Mouse (Mus musculus) 416B (cell line): Measurements from ENCODE around the gene 1110002E22Rik.

Experiments
- DNase-seq: peaks from one replicate; pipeline ENCODE4 v3.0.0; 2011; ENCODE audit warnings: low read depth

1110002E22Rik gene

DNA sequence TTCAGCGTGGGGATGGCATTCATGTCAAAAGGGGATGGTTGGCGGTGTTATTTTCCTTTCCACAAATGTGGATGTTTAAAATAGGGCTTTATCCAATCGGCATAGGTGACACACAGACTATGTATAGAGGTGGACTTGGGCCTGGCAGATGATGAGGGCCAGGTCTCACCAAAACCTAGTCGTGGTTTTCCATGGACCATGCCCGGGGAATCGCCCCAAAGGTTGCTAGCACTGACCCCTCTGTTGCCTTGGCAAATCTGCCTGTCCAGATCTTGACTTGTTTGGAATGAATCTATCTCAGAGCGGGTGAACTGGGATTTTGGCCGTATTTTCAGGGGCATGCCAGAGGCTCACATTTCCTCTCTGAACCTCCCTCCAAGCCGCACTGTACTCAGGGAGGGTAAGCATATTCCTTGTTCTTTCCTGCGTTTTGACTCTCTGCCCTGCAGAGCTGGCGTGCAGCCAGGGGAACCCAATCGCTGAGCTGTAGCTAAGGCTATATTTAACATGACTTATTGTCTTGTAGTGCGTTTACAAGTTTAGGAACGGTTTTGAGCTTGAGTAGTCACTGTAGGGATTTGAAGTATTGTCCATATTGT, 1.0 kb upstream of the 1110002E22Rik start:
- DNase-seq: peak; percentile 53

DNA sequence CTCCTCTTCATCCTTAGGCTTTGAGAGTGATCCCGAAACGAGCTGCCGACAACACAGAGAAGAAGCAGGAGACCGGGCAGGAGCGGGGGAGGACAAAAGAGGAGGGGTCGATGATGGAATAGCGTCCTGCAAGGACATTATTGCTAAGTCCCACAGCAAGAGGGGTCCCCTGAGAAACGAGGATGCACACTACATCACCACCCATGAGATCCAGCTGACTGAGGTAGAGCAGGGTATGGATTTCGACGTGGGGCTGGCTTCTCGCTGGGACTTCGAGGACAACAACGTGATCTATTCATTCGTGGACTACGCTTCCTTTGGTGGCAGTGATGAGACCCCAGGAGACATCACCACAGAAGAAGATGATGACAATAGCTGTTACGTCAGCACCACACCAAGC, 1.1 kb downstream of the 1110002E22Rik start:
- DNase-seq: no peak

DNA sequence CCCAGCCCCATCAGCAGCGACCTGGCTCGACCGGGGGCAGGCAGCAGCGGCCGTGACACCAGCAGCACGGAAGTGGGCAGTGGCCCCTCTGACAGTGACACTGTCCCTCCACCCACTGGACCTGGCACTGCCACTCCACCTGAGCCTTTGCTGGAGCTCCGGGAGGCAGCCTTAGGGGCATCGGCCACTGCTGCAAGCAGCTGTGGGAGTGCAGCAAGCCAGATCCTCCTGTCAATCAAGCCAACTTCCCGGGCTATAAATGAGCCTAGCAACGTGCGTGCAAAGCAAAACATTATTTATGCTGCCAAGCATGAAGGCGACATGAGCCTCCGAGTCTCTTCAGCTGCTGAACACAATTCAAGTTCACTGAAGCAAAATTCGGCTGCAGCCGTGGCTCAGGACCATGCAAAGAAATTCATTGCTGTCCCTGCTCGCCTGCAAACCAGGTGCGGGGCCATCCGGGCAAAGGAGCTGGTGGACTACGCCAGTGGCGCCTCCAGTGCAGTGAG, 1.6 kb downstream of the 1110002E22Rik start:
- no peak for DNase-seq

DNA sequence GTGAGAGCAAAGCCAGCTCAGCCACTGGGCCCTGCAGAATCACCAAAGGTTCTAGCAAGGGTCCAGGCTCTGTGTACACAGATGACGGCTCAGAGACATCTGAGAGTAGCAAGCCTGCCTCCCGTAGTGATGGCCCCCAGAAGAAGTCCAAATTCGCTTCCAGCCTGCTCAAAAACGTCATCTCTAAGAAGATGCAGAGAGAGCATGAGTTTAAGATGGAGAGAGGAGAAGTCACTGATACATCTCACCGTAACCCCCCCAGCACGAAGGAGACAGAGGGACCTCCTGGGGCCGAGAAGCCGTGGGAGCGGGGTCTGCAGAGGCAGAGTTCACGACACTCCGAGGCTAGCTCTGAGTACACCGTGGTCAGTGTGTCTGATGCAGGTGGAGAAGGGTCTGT, 2.4 kb downstream of the 1110002E22Rik start, which contains the start of gene Gm5105:
Gm5105 (minus strand) TSS at position 101 of the 400 bp plus-strand sequence.
- DNase-seq: no peak

DNA sequence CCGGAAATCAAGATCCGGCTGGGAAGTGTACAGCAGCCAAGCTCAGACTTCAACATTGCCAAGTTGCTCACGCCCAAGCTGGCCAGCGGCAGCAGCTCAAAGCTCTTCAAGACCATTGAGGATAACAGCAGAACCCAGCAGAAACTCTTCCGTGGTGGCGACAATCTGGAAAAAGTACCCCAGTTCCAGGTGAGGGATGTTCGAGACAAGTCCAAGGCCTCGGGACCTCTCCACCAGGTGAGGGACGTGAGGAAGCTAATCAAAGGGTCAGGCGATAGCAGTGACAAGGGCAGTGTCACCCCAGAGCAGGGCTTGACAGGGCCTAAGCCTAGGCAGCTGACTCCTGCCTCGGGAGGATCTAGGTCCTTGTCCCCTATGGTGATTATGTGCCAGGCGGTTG, 3.3 kb downstream of the 1110002E22Rik start:
- DNase-seq: no peak

DNA sequence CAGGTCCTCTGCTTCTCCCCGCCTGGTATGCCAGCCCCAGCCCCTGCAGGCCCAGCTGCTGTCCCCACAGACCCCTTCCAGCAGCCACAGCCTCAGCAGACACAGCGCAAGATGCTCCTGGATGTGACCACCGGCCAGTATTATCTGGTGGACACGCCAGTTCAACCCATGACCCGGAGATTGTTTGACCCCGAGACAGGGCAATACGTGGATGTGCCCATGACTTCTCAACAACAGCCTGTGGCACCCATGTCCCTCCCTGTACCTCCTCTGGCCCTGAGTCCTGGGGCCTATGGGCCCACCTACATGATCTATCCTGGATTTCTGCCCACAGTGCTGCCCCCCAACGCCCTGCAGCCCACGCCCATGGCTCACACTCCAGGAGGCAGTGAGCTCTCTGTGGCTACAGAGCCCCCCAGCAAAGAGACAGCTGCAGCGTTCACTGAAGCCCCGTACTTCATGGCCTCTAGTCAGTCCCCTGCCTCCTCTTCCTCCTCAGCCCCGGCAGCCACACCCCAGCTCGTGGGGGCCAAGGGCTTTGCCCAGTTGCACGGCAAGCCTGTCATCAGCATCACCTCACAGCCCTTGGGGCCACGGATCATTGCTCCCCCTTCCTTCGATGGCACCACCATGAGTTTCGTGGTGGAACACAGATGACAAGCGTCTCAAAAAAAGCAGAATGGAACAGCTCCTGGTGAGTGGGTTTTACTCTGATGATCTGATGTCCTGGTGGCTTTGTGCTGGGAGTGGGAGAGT, 5.1 kb downstream of the 1110002E22Rik start:
- DNase-seq: no peak

DNA sequence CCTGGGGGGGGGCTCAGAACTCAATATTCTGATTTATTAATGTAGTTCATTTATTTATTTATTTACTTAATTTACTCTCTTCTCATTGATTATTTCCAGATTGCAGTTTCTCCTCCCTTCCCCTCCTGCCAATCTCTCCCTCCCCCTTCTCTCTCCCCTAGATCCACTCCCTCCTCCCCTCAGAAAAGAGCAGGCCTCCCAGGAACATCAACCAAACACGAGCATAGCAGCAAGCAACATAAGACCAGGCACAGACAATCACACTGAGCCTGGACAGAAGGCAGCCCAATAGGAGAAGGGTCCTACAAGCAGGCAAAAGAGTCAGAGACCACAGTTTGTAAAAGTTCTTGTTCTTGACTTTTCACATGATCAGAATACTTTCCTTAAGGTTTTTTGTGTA, 6.2 kb downstream of the 1110002E22Rik start:
- no peak for DNase-seq

DNA sequence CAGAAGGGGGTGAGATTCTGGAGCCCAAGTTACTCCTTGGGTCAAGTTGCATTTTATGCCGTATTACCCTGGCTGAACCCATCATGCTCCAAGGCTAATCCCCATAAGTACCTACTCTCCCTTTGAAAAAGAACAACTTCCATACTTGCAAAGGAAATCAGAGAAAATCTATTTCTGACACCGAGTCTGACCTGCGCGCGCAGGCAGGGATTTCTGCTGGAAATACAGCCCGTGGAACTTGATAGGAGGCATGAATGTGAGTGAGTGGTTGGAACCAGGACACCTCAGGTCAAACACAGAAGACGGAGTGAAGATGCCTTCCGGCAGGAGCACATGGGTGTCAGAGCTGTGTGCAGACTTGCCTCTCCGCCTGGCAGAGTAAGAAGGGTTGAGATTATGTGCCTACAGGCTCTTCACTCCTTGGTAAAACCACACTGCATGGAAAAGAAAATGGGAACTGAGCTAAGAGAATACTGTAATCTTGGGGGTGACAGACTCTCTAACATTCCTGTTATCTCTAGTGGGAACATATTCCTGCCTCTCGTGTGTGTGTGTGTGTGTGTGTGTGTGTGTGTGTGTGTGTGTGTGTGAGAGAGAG, 6.7 kb downstream of the 1110002E22Rik start:
- DNase-seq: no peak

DNA sequence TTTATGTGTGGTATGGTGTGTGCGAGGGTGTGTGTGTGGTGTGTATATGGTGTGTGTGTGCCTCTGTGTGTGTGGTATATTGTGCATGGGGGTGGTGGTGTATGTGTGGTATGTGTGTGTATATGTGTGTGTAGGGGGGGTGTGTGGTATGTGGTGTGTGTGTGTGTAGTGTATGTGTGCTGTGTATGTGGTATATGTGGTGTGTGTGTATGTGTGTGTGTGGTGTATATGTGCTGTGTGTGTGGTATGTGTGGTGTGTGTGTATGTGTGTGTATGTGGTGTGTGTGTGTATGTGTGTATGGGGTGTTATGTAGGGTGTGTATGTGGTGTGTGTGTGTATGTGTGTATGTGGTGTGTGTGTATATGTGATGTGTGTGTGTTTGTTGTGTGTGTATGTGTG, 9.4 kb downstream of the 1110002E22Rik start:
- DNase-seq: no peak

DNA sequence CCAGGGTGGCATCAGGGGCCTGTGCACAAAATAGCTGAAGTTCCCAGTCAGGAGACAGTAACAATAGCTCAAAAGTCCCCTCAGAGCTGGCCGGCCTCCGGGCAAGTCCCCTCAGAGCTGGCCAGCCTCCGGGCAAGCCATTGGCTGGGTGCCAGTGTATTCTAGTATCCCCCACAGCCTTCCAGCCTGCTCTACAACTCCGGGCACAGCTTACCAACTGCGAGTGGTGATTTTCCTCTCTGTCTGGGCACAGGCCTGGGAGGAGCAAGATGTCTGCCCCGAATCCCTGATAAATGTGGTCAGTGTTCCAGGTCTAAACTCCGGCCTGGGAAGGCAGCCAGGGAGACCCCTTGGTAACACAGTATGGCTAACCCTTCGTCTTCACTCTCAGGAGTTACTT, 10.4 kb downstream of the 1110002E22Rik start:
- DNase-seq: no peak

DNA sequence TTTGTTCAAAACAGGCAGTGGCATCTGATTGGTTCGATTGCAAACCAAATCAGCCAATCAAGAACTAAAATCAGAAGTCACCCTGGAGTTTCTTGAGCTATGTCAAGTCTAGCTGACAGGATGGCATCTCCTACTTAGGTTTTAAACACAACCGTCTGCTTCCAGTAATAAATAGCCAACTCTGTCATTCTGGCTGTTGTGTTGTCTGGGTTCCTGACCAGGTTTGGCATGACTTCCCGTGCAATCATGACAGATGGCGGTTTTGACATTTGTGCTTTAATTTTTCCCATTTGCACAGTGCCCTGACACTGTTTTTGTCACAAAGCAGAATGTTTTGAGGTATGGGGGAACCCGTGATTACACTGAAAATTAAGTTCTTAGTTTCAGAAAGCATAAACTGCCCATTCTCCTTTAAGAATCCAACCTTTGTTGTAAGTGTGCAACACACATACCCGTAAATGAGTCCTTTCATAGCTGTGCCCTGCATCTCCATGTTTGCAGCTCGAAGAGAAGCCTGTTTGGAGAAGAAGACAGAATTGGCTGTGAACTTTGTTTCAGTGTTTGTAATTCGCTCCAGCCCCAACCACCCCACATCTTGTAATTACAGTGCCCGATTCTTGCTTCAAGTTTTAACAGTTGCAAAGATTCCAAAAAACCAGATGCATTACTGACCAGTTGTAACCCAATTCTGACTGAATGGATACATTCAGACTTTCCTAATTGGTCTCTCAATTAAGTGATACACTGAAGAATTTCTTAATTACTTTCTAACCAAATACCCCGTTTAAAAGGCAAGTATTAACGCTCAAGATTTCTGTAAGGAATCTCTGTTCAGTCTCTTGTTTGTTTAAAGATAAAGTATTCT, 12.9 kb downstream of the 1110002E22Rik start:
- no peak for DNase-seq

DNA sequence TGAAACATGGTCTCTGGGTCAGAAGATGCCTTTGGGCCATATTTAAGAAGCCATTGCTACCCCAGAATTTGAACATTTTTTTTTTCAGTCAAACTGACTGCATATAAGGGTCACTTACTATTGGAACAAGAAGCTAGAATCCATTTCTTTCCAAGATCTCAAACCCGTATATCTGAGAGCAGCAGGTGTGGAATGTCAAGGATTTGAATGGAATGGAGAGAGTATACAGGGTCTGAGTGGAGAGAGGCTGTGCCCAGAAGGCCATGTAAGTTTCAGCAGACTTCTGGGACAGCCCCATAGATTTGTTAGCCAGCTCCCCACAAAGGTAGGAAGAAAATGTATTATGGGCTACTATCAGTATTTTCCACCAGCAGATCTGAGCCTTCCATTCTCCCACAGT, 13.8 kb downstream of the 1110002E22Rik start:
- DNase-seq: no peak

DNA sequence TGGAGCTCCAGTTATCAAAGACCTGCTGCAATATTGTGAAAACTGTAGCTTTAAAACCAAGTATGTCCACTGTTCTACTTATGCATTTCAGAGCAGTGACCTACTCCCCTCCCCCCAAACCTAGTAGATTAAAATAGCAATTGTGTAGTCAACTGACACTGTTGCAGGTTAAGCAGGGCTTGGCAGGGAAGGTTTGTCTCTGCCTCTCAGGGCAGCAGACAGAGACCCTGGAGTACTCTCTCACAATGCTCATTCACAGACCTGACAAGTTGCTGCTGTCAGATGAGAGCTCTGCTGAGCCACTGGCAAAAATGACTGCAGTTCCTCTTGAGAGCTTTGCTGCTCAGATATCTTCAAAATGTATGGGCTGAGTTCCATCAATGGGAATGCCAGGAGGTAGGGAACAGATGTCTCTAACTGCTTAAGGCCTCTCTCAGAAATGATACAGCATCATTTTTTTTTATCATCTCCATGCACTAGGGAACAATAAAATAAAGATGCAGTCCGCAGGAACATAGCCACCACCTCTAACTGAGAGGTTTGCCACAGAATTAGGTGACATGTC, 18.3 kb downstream of the 1110002E22Rik start:
- DNase-seq: no peak

DNA sequence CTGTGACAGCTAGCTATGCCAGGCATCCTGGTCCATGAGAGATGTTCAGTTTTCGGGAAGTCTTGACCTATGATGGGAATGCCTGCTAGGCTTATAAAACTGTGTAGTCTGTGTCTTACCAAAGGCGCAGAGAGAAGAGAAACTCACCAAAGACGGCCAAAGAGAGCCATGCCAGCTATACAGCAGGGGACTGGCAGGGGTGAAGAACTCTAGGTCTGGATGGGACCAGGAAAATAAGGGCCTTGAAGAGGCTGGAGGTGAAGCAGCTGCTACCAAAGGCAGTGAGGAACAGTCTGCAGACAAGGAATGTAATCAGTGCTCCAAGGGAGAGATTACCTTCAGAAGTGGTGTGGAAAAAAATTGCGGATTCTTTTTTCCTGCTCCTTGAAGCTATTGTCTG, 19.0 kb downstream of the 1110002E22Rik start:
- DNase-seq: no peak

DNA sequence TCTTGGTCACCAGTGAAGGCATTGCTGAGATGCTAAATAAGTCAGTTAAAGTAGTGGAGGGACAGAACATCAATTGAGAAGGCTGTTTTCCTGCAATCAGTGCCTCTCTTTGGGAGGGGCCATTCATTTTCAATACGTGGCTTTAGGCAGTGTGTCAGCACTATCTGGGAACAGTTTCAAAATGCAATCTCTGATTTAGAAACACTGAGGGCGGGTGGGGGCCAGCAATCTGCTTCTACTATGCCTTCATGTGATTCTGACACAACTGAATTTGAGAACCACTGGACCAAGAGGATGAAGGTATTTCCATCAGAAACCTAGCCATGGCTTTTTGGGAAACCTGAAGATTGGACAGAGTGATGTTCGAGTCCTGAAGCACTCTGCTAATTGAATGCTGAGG, 30.4 kb downstream of the 1110002E22Rik start:
- DNase-seq: no peak

DNA sequence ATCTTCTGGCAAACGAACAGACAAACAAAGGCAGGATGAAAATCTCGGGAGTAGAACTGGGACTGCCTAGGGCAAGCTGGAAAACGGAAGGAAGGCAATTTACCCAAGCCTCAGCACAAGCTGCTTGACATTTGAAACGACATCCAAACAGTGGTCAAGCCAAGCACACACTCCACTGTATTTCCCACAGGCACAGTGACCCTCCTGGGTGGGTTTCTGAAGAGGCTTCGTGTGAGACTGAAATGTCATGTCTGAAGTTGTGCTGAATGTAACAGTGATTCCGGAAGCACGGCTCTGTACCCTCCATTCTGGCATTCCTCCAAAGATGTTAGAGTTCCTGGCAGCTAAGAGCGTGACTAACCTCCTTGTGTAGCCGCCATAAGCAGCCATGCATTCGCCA, 30.9 kb downstream of the 1110002E22Rik start:
- no peak for DNase-seq

DNA sequence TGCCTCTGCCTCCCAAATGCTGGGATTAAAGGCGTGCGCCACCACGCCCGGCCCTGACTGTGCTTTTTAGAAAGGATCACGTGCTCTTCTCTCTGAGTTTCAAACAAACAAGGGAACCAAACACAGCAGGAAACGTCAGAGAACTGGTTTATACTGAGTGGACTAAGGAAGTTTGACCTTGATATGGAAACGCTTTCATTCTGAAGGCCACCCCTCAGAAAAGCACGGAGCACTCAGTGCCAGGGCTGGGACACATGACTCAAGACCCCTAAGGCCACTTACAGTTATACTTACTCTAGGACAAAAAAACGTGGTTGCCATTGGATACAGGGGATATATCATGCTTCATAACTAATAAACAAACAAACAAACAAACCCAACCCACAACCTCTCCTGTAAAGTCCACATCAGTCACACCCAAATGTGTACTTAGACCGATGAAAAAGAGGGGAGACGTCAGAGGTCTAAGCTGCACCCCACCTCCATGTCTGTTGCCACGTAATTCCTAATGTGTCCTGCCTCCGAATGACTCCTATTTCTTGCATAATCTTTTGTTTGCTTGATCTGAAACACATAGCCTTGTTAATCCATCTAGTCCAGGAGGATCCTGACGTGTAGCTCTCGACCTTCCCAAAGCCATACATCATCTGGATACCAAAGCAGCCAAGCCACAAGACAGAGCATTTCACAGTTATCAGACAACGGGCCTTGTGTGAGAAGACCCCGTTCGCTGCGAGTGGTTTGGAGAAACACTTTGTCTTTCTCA, 31.6 kb downstream of the 1110002E22Rik start:
- no peak for DNase-seq

DNA sequence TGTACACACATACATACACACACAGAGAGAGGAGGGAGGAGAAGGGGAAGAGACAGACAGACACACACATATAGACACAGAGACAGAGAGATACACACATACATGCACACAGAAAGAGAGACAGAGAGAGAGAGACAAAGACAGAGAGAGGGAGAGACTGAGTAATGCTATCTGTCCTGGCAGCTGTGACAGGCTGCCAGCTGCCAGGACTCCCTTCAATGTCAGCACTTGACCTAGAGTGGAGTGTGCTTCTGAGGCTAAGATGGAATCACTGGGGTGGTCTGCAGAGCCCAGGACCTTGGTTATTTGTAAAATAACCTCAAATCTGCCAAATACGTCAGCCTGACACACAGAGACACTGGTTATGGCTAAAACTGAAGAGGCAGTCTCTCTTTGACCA, 32.9 kb downstream of the 1110002E22Rik start:
- DNase-seq: peak; percentile 3

DNA sequence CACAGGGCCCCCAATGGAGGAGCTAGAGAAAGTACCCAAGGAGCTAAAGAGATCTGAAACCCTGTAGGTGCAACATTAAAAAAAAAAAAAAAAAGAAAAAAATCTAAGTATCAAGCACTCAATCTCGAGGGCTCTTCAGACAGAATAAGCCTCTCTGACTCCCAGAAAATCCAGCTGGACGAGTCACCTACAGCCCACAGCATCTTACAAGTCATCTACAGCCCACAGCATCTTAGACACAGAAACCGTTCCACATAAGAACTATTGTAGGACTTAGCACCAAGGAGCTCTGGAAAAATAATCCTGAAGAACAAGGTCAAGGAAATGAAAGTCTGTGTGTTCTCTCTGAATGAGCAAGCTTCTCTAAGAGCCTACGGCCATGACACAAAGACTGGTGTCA, 37.1 kb downstream of the 1110002E22Rik start:
- no peak for DNase-seq

DNA sequence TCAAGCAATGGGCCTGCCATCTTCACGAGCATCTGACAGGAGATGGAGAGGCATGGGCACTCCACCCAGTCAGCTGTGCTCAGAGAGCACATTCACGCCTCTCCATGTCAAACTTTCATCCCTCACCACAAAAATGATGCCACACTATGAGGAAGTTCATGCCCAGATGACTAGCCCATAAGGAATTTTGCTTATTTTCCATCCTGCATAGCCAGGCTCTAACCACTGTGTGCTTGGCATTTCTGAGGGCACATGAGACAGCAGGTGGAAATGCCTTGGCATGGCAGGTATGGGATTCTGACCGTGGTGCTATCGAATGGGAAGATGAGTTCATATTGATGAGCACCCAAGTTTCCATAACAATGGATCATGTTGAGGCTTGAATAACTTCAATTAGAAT, 38.8 kb downstream of the 1110002E22Rik start:
- DNase-seq: no peak

DNA sequence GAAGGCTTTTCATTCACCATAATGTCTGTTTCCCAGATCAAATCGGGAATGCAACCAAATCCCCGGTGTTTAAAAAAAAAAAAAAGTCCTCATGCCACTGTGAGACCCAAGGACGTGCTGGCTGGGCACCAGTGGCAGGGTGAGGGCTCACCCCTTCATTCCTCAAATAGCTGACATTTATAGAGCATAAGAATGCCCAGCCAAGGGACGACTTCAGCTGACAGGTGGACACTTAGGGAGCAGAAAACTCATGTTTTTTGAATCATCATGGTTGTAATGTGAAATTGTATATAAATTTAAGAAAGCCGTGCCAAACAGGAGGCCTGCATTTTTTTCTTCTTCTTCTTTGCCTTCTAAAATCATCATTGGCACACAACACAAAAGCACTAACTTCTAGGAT, 40.2 kb downstream of the 1110002E22Rik start:
- no peak for DNase-seq
